Mouse (Mus musculus) layer of hippocampus, postnatal 25 days (tissue): ENCODE data around the gene Mapk8ip1. TPM values are rescaled to one million over a fixed set of nuclear protein-coding genes. Genes with fewer than 3 reads are reported as not detected.

Experiments used
- DNase-seq, 2 experiments: peaks; one replicate each; pipeline ENCODE4 v3.0.0; 2022; ENCODE audit warnings: mixed read lengths in 2 of 2, low spot score in 1 of 2; ENCODE audit errors: extremely low spot score in 1 of 2
- total RNA-seq, 2 experiments: library from RNA; stranded (reverse); gene quantifications; 2 replicates each; pipeline ENCODE4 v1.2.3; 2021

The Mapk8ip1 gene
- total RNA-seq, result 100 to 1,000 TPM; 339 to 369 TPM

DNA sequence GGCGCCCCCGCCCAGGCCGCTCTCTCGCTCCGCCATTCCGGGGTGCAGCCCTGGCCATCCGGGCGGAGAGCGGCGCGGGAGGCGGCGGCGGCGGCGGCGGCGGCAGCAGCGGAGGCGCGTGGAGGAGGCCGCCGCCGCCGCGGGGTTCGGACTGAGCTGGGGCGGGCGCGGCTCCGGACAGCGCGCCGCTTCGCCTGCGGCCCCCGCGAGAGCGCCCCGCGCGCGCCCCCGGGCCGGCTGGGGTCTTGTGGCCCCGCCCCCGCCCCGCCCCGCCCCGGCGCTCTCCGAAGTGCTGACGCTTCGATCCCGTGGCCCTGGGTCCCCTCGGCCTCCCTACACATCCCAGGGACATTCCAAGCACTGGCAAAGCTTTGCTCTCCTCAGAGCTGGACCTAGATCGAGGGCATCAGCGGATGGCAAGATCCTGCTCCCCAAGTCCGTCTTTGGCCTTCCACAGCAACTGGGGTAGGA is at the start of gene Mapk8ip1:
Gene Mapk8ip1 (minus strand): TSS at position 173 of the 471 bp plus-strand sequence.
- DNase-seq, result no peak

DNA sequence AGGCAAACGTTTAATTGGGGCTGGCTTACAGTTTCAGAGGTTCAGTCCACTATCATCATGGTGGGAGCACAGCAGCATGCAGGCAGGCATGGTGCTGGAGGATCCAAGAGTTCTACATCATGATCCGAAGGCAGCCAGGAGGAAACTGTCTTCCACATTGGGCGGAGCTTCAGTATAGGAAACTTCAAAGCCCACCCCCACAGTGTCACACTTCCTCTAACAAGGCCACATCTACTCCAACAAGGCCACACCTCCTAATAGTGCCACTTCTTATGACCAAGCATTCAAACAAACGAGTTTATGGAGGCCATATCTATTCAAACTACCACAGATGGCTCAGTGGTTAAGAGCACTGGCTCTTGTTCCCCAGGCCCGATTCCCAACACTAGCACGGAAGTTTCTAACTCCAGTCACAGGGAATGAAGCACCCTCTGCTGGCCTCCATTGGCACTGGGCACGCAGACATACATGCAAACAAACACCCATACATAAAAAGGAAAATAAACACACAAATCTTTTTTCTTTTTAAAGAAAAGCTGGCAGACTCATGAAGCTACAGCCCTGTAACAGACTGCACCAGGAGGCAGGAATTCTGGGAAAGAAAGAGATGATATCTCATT is 46.2 kb upstream of the Mapk8ip1 start:
- no peak for DNase-seq

GRCm38 (mm10) chr2:92446656-92447055 is 45.6 kb upstream of the Mapk8ip1 start:
- no peak for DNase-seq

DNA sequence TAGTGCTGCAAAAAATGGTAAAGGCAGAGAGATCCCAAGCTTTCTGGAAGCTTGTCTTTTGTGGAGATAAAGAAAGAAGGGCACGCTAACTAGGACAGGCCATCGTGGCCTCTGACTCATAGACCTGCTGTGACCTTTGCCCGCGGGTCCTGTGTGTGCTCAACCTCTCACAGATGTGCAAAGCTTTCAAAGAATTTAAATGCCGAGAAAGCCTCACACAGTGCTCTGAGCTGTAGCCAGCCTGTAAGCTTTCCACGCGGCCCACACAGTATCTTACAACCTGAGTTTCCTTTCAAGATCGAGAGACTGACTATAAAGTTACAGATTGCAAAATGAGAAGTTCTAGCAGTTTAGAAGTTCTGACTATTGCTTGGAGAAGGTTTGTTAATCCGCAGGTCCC is 44.8 kb upstream of the Mapk8ip1 start:
- DNase-seq, result no peak

DNA sequence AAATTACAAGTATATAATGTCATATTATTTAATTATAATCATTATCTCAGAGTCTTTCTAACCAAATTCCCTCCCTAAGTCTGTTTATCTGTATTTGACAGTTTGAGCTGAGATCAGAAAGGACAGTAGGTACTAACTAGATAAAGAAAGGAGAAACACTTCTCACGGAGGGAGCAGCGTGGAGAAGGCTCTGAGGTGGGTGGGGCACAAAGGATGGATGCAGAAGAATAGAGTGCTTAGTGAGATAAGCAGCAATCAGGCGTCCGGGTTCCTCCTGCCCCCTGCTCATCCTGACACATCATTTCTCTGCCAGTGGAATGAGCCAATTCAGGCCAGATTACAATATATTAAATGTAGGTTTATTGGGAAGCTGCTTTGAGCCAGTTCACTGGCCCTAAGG is 43.3 kb upstream of the Mapk8ip1 start:
- no peak for DNase-seq

GRCm38 (mm10) chr2:92443313-92443712 is 42.2 kb upstream of the Mapk8ip1 start:
- DNase-seq, result no peak

DNA sequence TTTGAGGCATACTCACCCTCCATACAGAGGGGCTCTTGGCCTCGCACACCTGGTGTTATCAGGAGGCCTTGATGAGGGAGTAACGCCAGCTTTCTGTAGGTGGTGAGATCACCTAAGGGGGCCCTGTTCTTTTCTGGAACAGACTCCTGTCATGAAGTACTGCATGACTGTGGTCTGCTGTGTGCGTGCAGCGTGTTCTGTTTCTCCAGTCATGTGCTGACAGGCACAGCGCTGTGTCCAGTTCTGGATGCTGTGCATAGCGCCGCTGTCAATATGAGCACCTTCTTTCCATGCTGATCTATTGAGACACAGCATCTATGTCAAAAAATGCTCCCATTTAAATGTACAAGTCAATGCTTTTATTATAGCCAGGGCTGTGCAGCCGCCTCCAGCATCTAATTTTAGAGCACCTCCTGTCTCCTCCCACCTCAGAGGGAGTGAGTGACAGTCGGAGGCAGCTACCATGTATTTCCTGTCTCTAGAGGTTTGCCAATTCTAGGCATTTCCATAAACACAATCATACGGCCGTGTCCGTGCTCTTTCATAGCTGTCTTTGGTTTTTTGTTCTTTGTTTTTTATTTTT is 41.4 kb upstream of the Mapk8ip1 start:
- DNase-seq, result no peak

GRCm38 (mm10) chr2:92440432-92440831 is 39.4 kb upstream of the Mapk8ip1 start:
- DNase-seq, result no peak

GRCm38 (mm10) chr2:92438567-92438966 is 37.5 kb upstream of the Mapk8ip1 start:
- DNase-seq, result no peak

- DNase-seq, result peak; percentile 60 to 86
Measured at GRCm38 (mm10) chr2:92437875-92438274, 36.8 kb upstream of the Mapk8ip1 start.

DNA sequence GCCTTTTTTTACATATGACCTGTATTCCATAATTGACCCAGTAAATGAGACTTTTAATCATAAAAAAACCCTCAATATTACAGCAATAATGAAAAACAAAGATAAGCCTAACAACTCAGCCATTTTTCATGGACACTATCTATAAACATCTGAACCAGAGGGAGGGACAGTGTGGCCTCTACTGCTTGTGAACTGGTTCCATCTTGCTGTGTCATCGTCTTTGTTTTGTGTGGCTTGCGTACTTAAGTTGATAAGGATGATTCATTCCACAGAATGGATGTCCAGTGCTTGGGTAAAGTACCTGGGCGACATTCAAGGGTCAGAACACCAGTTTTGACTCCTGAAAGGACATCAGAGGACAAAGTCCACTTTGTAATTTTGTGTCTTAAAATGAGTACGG is 36.3 kb upstream of the Mapk8ip1 start:
- DNase-seq, result no peak

DNA sequence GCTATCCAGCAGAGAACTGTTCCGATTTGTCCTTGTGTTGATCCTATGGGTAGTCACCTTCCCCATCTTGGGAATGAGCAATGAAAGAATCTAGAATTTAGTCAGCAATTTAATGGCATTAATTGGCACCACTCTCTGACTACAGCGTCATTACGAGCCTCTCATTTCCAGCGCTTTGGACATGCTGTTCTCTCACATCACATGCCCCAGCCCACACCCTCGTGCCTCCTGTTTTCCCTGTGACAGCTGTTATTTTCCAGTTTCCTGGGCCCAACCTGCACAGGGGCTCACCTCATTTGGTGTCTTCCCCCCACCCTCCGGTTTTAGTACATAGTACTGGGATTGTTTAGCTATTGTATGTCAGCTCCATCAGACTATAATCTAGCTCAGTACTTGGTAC is 34.0 kb upstream of the Mapk8ip1 start:
- DNase-seq, result no peak

DNA sequence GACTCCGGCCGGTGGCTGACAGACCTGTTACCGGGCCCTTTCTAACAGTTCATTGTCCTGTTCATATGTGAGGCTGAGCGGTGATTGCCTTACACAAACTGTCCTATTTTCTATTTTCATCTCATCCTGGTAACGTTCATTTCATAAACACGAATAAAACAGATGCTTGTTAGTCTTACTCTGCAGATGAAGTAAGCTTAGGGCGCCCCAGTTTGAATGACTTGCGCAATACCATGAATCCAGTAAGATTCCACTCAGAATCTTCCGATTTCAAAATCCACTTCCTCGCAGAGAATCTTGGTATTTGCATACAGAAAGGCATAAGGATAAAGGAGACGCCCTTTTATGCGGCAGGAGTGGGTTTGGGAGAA is 33.3 kb upstream of the Mapk8ip1 start:
- no peak for DNase-seq

GRCm38 (mm10) chr2:92433578-92434374 is 32.7 kb upstream of the Mapk8ip1 start, which contains the start of gene Cry2:
Cry2 (minus strand) TSS chr2:92434043.
- DNase-seq, result peak; percentile 91 to 95

- peak in 1 of 2 experiments; percentile 50 for DNase-seq
Measured at GRCm38 (mm10) chr2:92432299-92433295, 31.5 kb upstream of the Mapk8ip1 start.

- DNase-seq, result no peak
Measured at GRCm38 (mm10) chr2:92431611-92432179, 30.6 kb upstream of the Mapk8ip1 start.

DNA sequence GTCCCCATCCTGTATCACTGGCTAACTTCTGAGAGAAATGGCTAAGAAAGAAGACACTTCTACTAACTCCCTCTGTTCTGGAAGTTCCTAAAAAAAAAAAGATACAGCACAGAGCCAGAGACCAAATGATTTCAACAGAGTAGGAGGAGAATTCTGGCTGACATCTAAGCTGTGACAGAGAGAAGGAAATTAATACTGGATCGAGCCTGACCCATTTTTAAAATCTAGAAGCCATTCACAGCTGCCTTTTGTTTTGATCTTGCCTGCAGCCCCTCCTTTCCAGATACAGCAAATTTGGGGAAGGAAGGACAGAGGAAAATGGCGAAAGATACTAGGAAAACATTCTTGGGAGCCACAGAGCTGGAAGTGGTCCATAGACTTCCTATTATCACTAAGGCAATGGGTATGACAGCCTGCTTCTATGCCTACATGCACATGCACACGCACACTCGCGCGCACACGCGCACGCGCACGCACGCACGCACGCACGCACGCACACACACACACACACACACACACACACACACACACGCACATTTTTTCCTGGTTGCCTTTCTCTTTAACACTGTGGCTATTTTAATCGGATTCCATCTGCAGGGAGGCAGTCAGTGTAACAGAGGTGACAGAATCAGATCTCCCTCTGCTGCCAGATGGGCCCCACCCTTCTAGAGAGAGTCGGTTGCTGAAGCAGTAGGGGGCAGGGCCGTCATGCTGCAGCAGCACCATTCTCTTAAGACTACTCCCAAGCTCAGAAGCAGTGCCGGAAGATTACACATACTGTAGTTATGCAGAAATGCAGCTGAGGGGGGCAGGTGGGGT is 29.9 kb upstream of the Mapk8ip1 start:
- DNase-seq, result peak in 1 of 2 experiments; percentile 39

GRCm38 (mm10) chr2:92430089-92430488 is 29.0 kb upstream of the Mapk8ip1 start:
- DNase-seq, result no peak

DNA sequence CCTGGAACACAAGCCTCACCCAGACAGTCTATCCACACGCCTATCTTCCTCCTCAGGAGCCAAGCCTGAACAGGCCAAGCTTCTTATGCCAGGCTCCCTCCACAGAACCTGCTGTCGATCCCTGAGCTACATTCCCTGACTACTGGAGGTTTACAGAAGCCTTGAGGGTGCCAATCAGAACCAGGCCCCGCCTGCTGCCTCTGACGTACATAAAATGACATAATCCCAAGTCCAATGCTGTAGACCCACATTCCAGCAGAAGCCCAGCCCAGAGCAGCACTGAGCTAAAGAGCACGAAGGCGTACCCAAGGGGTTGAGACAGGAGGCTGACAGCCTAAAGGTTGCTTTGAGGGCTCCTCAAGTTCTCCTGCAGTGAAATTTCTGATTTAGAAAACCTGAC is 26.8 kb upstream of the Mapk8ip1 start:
- peak in 1 of 2 experiments; percentile 61 for DNase-seq
